12 mouse cellular contexts compared by ENCODE assay signal in genomic region chr7:16524308-16524707, GRCm38 (mm10). TPM values are rescaled to one million over a fixed set of nuclear protein-coding genes. Genes with fewer than 3 reads are reported as not detected.
DNase-seq lines count a peak whose midpoint lies in the region; ATAC-seq and TF ChIP-seq lines count a peak whose summit lies in the region.
"Had no signal": no experiment of that assay in that cellular context is flagged by ENCODE, and none has a peak within 500 bp of the region (broad histone marks: within the 10 kb centered on the region; RNA-seq: fewer than 3 reads in every experiment).

No protein-coding gene starts in this region.

- H3K4me3 ChIP-seq in kidney, adult 2 months (ENCODE audit: insufficient read depth, low read depth, low read length) = no peak overlapping the region
- H3K4me3 ChIP-seq in kidney, embryonic 14.5 days (ENCODE audit: low read length) = no peak overlapping the region
- H3K4me3 ChIP-seq in cerebellum, adult 2 months (replicated peaks; ENCODE audit: insufficient read depth, low read depth, low read length) = no peak overlapping the region
- no peak overlapping the region for H3K4me3 ChIP-seq in neural tube, embryonic 15.5 days (replicated peaks)
- H3K4me3 ChIP-seq: embryonic facial prominence, embryonic 12.5 days; lung, embryonic 15.5 days had no signal

- H3K27ac ChIP-seq in kidney, adult 2 months (ENCODE audit: insufficient read depth, low read depth, low read length) = no peak overlapping the region
- H3K27ac ChIP-seq in kidney, embryonic 14.5 days (ENCODE audit: low read depth, low read length) = no peak overlapping the region
- H3K27ac ChIP-seq in cerebellum, adult 2 months (ENCODE audit: insufficient read depth, low read length) = 0 out of 2 replicates have a peak overlapping the region, but pooled peaks have one; percentile 7
- H3K27ac ChIP-seq in neural tube, embryonic 15.5 days (replicated peaks) = no peak overlapping the region
- H3K27ac ChIP-seq: embryonic facial prominence, embryonic 12.5 days; lung, embryonic 15.5 days had no signal

- H3K36me3 ChIP-seq in kidney, adult 2 months (ENCODE audit: control insufficient read depth, insufficient read depth, low read length) = no peaks in the 10 kb centered on the region
- H3K36me3 ChIP-seq in kidney, embryonic 14.5 days (ENCODE audit: control insufficient read depth, insufficient read depth, low read length) = peaks cover 7% of the 10 kb centered on the region; the same call in 1 of the 2 replicates
- H3K36me3 ChIP-seq in neural tube, embryonic 15.5 days = no peaks in the 10 kb centered on the region
- H3K36me3 ChIP-seq: lung, embryonic 15.5 days had no signal

- TF ChIP-seq CTCF in kidney, adult 2 months (conservative IDR thresholded peaks at IDR 0.05; ENCODE audit: insufficient read depth, insufficient read length, low read depth, low read length) = no peak
- TF ChIP-seq CTCF in cerebellum, adult 2 months (IDR thresholded peaks at IDR 0.05; ENCODE audit: borderline replicate concordance, insufficient read depth, low read depth, low read length) = no peak

- ATAC-seq in kidney, embryonic 14.5 days (ENCODE audit: low FRiP score, low TSS enrichment) = no peak
- ATAC-seq in neural tube, embryonic 15.5 days (ENCODE audit: low FRiP score) = no peak

- no peaks in the 10 kb centered on the region for H3K9me3 ChIP-seq in kidney, embryonic 14.5 days (ENCODE audit: control insufficient read depth, low read length)
- H3K9me3 ChIP-seq in neural tube, embryonic 15.5 days (replicated peaks) = no peaks in the 10 kb centered on the region
- H3K9me3 ChIP-seq: embryonic facial prominence, embryonic 12.5 days; lung, embryonic 15.5 days had no signal

- H3K4me1 ChIP-seq in kidney, adult 2 months (ENCODE audit: control insufficient read depth, insufficient read depth, low read length) = no peaks in the 10 kb centered on the region; the same call in 1 of the 2 replicates
- H3K4me1 ChIP-seq in kidney, embryonic 14.5 days (ENCODE audit: control insufficient read depth, insufficient read depth, low read length) = no peaks in the 10 kb centered on the region
- peaks cover 21% of the 10 kb centered on the region for H3K4me1 ChIP-seq in cerebellum, adult 2 months (ENCODE audit: control insufficient read depth, insufficient read depth, low read length)
- no peaks in the 10 kb centered on the region for H3K4me1 ChIP-seq in neural tube, embryonic 15.5 days
- H3K4me1 ChIP-seq: embryonic facial prominence, embryonic 12.5 days; lung, embryonic 15.5 days had no signal

- no peak overlapping the region for H3K9ac ChIP-seq in kidney, embryonic 14.5 days (ENCODE audit: low read depth, low read length)
- no peak overlapping the region for H3K9ac ChIP-seq in neural tube, embryonic 15.5 days (replicated peaks)
- H3K9ac ChIP-seq: embryonic facial prominence, embryonic 12.5 days; lung, embryonic 15.5 days had no signal

- DNase-seq in kidney, adult 2 months = peak; percentile 25
- peak; percentile 71 to 83 for DNase-seq in cerebellum, adult 2 months
- peak; percentile 59 to 76 for DNase-seq in gastrocnemius, adult 8-10 months (ENCODE audit: low spot score in 2 of 2)
- DNase-seq in heart, postnatal 4 days = peak; percentile 52
- DNase-seq in urinary bladder, adult 2 months (ENCODE audit: low spot score) = no peak
- DNase-seq: kidney, postnatal 10 days; right cerebral cortex, postnatal 14 days had no signal

- H3K27me3 ChIP-seq in kidney, adult 2 months (replicated peaks; ENCODE audit: control insufficient read depth, insufficient read depth, low read length) = no peaks in the 10 kb centered on the region
- no peaks in the 10 kb centered on the region for H3K27me3 ChIP-seq in kidney, embryonic 14.5 days (ENCODE audit: control insufficient read depth, insufficient read depth, low read length)
- no peaks in the 10 kb centered on the region for H3K27me3 ChIP-seq in cerebellum, adult 2 months (ENCODE audit: control insufficient read depth, insufficient read depth, low read length)
- no peaks in the 10 kb centered on the region for H3K27me3 ChIP-seq in neural tube, embryonic 15.5 days (replicated peaks)
- H3K27me3 ChIP-seq: embryonic facial prominence, embryonic 12.5 days; lung, embryonic 15.5 days had no signal

- H3K4me2 ChIP-seq in kidney, embryonic 14.5 days (replicated peaks; ENCODE audit: low read depth, low read length) = no peak overlapping the region
- H3K4me2 ChIP-seq in neural tube, embryonic 15.5 days = no peak overlapping the region
- H3K4me2 ChIP-seq: embryonic facial prominence, embryonic 12.5 days; lung, embryonic 15.5 days had no signal

- 47% methylated on average over 2 of the region's 2 CpGs for WGBS in kidney, adult 2 months
- 90% methylated on average over 2 of the region's 2 CpGs for WGBS in kidney, embryonic 14.5 days
- 3% methylated on average over 2 of the region's 2 CpGs for WGBS in cerebellum, adult 2 months
- WGBS in neural tube, embryonic 15.5 days = 65% methylated on average over 2 of the region's 2 CpGs

- TF ChIP-seq POLR2A in kidney, adult 2 months (IDR thresholded peaks at IDR 0.05; ENCODE audit: low read depth, low read length) = no peak
- no peak for TF ChIP-seq POLR2A in cerebellum, adult 2 months (IDR thresholded peaks at IDR 0.05; ENCODE audit: borderline replicate concordance, insufficient read depth, low read length)

RNA-seq across cellular contexts. Expression of gene Npas1, which starts 46.8 kb away (rescaled TPM):
- polyA plus RNA-seq in kidney, adult 2 months (2012; rRNA removed) = not detected in 2 replicates
- 0.13 TPM in 1 of 2 replicates, not detected in the other for polyA plus RNA-seq in kidney, embryonic 14.5 days (2014; fragmentation: Nextera tagmentation; extraction: Ambion mirVana)
- 3.7 and 6.0 TPM in 2 replicates for polyA plus RNA-seq in cerebellum, adult 2 months (2012; rRNA removed)
- not detected for total RNA-seq in gastrocnemius, adult 8-10 months (2022)
- total RNA-seq in heart, postnatal 4 days (2021) = not detected
- 3.6 and 3.8 TPM in 2 replicates for polyA plus RNA-seq in neural tube, embryonic 15.5 days (2015; fragmentation: Nextera tagmentation; extraction: Ambion mirVana)
- polyA plus RNA-seq in urinary bladder, adult 2 months (2012; rRNA removed) = 0.10 TPM in 1 of 2 replicates, not detected in the other
- total RNA-seq: gastrocnemius, postnatal 4 days had no signal
